Mouse (Mus musculus) inflammation-experienced regulatory T-cells, adult 6 months (primary cell): ENCODE data around the gene Ly6g6c. TPM values are rescaled to one million over a fixed set of nuclear protein-coding genes. Genes with fewer than 3 reads are reported as not detected.
"Not testable (repeated sequence)": the region's sequence is repeated elsewhere in the genome, so short reads cannot be mapped to it uniquely, and the experiment has no call there.

ENCODE experiments used
- ATAC-seq: one replicate; pipeline ENCODE4 v1.8.0; 2017
- polyA plus RNA-seq, 3 experiments: library from polyadenylated mRNA; unstranded; fragments of 100-300 nt; shearing (Covaris generic); gene quantifications; one replicate each; pipeline ENCODE4 v1.2.1; 2017

Gene Ly6g6c
- polyA plus RNA-seq, 3 experiments from 2014 or later, result not detected

DNA sequence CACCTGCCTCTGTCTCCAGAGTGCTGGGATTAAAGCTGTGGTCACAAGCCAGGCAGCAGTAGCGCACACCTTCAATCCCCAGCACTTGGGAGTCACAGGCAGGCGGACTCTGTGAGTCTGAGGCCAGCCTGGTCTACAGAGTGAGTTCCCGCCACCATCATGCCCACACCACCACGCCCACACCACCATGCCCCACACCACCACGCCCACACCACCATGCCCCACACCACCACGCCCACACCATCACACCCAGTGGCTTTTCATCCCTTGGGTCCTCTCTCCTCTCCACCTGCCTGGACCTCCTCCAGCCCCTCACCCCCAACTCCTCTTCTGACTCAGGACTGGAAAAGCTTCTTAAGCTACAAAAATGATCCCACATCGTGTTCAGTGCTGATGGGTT is 33.3 kb upstream of the Ly6g6c start:
- no peak for ATAC-seq

DNA sequence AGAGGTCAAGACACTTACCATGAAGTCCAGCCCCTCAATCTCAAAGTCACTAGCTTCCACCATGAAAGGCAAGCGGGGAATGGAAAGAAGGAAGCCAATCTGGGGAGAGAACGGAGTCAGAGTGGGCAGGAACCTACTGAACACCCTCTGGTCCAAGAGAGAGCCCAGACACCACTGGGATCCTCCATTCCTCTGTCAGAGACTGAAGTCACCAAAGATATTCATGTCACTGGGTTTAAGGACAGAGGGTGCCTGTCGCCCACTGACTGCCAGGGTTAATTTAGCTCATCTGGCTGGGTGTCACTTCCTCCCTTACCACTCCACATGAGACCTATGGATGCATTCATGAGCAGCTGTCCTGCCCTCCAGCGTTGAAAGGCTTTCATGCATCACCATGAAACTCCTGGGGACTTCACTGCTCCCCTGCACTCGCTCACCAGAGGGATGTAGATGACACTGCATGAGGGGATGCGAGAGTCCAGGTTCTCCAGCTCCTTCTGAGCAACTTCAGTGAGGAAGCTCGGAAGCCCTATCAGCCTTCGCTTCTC is 32.8 kb upstream of the Ly6g6c start:
- ATAC-seq, result no peak

DNA sequence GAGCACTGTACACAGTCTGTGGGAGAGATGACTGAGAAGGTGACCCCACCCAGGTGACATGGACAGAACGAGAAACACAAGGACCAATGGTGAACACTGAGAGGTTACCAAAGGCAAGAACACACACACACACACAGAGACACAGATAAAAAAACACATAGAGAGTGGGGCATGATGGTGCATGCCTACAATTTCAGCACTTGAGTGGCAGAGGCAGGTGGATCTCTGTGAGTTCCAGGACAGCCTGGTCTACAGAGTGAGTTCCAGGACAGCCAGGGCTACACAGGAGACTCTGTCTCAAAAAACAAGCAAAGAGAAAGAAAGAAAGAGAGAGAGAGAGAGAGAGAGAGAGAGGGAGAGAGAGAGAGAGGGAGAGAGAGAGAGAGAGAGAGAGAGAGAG is 31.5 kb upstream of the Ly6g6c start:
- not testable (repeated sequence) for ATAC-seq

DNA sequence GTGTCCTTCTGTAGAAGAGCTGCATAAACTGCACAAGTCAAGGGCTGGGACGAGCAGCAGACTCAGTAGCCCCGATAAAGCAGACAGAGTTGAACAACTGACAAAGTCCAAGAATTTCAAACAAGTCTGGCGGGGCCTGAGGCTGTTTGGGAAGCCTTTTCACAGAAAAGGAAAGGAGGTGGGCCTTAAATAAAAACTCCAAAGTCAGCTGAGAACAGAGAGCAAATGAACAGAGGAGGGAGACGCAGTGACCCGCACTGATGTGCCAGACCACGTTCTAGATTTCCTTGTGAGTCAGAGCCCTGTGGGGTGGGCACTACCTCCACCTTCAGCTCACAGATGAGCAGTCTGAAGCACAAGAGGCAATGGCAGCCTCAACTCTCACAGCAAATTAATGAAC is 30.3 kb upstream of the Ly6g6c start:
- ATAC-seq, result no peak

DNA sequence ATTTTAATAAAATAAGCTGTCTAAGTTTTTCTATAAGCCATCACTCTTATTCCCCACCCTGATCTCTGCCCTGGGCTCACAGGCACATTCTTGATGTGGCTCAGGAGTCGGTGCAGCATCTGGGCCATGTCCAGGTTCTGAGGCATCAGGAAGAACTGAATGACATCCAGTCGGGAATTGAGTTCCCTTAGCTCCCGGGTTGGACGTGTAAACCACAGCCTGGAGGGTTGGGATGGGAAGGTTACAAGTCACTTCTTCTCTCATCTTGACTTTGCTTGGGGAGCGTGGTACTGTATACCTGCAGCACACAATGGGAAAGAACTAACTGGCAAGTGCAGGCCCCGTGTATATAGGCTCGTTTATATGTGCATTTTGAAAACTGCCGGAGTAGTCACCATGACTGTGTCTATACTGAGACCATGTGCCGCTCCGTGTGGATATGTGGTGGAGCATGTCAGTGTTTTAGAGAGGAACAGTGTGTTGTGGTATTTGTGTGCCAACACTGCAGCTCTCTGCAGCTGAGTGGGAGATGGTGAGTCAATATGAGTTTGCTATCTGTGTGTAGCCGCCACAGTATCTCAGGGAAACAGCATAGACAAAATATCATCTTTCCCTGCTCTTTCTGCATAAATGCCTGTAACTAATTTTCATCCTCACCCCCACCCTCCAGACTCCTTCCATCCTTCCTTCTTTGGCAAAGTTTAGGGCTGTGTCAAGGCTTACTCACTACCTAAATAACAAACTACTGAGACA is 25.9 kb upstream of the Ly6g6c start:
- no peak for ATAC-seq

DNA sequence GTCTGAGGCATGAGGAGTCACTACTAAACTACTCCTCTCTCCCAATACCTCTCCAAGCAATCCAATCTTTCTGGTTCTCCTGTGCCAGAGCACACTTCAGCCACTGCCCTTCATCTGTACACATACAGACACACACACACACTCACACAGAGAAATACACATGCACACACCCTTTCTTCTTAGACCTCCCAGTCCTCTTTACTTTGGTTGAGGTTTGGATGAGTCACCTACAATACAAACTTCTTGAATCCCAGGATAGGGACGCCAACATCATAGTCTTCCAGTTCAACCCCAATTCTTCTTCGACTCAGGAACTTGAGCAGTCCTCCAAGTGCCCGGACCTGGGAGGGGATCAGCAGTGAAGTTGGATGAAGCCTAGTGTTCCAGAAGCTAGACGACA is 21.4 kb upstream of the Ly6g6c start:
- ATAC-seq, result no peak

DNA sequence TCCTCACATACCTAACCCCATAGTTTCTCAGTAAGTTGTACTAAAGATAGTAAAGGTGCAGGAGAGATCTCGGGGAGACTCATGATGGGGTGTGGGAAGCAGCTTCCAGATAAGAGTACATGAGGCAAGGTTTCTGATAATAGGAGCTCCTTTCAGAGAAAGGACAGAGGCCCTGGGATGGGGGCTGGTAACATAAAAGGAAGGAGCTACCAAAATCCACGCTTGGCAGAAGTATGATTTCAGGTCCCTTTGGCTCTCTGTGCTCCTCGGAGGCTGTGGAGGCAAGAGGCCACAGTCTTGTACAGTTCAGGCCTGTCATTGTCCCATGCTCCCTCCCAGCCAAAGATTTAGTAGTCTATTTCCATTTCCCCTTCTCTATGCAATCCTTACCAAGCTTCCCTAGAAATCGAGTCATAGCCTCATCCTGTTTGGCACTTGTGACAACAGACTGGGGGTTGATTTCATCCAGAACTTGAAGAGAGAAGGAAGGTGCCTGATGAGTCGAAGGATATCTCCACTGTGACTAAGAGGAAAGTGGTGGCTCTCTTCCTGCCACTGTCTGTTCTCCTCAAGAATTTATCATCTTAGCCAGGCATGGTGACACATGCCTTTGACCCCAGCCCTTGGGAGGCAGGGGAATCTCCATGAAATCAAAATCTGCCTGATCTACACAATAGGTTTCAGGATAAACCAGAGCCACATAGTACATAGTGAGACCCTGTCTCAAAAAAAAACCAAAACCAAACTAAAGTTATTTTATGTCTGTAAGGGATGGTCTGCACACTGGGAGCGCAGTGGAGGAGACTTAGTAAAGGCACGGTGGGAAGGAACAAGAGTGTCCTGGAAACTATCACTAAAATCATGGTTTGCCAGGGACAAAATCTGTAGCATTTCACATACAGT is 20.0 kb upstream of the Ly6g6c start:
- ATAC-seq, result no peak

DNA sequence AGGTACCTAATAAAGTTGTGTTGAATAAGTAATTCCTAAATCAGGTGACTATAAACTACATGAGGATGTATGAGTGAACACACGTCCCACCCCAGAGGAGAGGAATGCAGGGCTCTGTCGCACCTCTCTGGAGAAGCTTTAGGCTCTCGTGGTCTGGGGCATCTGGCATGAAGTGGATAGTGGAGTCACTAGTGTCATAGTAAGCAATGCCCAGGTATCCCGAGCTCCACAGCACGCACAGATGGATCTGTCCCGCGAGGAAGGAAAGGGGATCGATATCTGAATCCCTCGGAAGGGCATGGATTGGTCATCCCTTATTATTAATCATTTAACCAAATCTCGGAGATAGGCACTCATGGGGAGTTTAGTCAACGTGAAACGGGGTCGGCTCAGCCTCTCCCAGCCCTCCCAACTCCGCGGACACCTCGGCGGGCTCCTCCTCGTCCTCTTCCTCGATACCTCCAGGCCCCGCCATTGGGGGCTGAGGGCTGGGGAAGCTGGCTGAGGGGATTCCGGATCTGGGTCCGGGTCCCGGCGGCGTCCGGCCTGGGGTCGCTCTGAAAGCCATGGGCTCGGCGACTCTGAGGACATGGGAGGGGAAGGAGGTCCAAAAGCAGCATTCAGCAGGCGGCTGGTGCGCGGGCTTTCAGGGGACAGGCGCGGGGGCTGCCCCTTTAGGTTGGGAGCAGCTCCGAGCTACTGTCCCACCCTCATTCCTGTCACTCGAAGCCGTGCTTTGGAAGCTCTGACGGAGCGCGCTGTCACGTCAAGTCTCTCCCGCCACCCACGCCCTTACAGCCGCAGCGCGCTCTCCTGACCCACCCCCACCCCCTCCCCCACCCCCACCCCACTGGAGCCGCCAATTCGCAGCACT is 19.1 kb upstream of the Ly6g6c start:
- ATAC-seq, result no peak

DNA sequence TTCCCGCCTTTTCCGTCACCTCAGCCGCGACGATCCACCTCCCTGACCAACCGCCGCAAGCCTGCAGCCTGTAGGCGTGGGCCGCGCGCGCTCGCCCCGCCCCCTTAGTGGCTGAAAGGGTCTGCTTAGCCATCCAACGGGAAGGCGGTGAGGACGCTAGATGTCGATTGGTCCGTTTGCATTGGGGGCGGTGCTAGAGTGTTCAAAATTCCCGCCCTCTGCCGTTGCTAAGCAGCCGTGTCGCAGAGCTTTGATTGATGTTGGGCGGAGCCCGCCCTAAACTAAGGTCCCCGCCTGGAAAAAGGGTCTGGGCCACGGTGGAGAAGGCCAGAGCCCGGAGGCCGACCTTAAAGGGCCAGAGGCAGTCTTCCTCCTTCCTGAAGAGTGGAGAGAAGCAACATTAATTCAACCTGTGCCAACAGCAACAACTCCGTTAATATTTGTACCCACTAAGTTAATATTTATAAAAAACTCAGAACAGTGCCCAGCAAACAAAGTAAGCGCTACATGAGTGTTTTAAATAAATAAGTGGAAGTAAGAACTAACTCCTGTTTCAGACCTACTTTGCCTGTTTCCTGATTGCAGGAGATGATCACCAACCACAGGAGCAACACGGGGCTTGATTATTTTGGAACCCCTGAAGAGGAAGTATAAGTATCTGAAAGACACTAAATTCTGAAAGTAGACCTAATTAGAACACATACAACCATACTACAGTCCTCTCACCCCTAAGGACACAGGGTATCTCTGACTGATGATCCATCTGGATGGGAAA is 18.3 kb upstream of the Ly6g6c start, which contains the start of gene Msh5:
TSS of gene Msh5 (minus strand) at position 65 of the 775 bp plus-strand sequence.
- ATAC-seq, result peak; percentile 87

DNA sequence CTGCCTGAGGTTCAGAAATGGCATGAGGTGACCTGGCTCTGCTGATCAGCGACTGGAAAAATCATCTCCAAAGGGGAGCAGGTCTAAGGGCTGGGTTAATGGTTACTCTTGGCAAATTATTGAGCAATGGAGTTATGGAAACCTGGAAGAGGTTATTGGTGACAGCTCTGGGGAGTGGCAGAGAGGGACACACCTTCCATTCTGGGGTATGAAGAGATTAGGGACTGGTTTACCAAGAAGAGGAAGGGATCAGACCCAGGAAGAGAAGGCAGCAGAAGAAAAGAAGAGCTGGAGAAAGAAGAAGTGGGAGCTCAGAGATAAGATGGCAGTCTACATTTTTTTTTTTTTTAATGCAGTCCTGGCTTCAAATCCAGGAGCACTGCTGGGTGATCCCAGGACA is 17.5 kb upstream of the Ly6g6c start:
- no peak for ATAC-seq

DNA sequence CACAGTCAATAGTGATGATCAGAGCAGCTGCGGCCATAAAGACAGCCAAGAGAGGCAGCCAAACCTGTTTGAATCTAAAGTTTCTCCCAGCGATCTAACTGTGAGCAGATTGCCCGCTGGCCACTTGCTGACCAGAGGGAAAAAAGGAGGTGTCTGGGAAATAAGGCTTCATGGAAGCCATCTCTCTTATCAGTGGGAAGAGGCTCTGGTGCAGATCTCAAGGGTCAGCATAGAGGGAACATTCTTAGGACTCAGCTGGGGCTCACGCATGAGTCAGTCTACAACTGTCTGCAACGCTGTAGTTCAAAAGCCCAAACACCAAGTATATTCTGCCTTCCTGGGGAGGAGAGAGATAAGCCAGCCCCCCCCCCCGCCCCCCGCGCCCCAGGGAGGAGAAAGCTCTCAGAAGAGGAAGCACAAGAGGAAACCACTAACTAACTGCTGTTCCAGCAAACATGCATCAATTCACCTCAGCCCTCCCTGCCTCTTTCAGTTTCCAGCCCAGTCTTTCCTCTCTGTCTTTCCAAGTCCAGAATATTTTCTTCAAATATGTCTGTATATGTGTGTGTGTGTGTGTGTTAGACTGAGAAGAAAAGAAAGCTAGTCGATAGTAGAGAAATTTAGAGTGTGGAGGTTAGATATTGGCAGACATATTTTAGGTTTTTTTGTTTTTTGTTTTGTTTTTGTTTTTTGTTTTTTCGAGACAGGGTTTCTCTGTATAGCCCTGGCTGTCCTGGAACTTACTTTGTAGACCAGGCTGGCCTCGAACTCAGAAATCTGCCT is 16.8 kb upstream of the Ly6g6c start:
- ATAC-seq, result peak; percentile 18

DNA sequence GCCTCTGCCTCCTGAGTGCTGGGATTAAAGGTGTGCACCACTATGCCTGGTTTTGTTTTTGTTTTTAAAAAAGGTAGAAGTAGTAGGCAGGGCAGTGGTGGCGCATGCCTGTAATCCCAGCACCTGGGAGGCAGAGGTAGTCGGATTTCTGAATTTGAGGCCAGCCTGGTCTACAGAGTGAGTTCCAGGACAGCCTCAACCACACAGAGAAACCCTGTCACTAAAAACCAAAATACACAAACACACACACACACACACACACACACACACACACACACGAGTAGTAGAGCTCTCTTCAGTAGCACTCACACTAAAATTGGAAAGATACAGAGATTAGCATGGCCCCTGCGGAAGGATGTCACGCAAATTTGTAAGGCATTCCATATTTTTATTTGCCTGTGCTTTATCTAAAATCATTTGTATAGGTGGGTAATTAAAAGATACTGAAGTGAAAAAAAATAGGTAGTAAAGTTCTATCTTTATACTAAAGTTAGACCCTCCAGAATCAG is 16.2 kb upstream of the Ly6g6c start:
- ATAC-seq, result no peak

DNA sequence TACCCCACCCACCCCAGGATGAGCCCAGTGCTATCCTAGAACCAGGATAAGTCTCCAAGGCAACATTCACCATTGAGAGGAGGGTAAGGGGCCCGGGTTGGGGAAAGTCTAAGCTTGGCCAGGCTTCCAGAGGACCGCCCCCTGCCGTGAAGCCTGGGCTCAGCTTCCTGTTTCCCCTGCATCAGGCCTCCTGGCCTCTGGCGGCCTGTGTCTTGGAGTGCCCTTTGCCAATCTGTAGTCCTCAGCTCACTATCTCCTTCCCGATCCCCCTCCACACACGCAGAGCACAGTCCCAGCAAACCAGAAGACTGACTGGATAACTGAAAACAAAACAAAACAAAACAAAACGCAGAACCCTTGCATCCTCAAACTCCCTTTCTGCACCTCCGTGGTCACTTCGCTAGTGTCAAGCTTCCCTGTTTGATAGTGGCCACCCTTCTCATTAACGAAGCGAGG is 15.6 kb upstream of the Ly6g6c start, which contains the start of gene Clic1:
TSS of gene Clic1 (plus strand) at position 406 of the 456 bp plus-strand sequence.
- no peak for ATAC-seq

DNA sequence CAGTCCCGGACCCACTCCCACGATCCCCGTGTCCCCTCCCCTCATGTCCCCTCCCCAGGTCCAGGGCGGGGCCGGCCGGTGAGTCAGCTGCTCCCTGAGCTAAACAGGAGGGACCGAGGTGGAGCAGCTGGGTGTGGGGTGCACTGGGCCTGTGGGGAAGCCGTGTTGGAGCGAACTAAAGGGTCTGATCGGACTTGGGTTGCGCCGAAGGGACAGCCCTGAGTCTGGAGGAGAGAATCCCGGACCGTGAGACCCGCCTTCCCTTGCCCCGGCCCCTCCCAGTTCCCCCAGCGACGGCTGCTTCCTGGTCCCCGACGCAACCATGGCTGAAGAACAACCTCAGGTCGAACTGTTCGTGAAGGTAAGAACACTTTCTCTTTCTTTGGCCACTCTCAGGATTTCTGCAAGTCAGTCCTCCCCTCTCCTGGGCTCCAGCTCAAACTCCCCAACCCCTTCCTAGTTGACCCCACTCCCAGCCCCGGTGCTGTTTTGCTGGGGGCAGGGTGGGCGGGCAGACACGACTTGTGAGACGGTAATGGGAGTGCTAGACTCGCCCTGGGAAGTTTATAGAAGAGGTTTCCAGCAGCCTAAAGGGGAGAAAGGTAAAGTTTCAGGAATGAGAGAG is 14.9 kb upstream of the Ly6g6c start:
- ATAC-seq, result no peak

DNA sequence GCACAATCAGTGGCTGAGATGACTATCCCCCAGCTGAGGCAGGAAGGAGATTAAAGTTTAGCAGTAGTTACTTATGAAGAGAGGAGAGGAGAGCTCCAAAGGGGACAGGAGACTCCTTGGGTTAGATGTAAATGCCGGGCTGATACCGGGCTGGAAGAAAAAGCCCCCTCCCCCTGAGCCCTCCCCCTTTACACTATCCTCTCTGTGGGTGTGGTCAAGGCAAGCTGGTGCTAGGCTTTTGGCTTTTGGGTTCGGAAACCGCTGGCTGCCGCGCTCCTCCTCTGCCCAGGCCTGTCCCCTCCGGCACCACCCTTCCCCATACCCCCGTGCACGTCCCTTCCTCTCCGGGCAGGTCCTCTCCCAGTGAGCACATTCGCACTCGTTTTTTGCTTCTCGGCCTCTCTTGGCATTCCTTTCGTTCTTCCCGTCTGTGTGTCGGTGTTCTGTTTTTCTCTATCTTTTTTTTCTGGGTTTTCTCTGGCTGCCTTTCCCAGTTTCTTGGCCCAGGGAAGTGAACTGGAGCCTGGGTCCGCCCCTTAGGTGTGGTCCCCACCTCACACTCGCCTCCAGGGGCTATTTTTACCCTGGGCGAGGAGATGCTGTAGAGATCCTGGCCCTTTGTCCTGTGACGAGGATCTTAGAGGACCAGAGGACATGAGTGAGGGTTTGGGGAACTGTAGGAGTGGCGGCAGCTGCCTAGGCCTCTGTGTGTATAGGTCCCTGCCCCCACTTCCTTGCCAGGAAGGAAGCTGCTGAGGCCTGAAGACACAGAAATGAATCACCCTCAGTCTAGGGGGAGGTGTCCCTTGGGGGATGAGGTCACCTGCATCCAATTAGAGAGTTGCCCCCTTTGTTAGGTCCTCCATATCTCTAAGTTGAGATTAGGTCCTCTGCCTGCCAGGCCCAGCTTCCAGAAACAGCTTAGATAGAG is 13.8 kb upstream of the Ly6g6c start:
- peak; percentile 82 for ATAC-seq

DNA sequence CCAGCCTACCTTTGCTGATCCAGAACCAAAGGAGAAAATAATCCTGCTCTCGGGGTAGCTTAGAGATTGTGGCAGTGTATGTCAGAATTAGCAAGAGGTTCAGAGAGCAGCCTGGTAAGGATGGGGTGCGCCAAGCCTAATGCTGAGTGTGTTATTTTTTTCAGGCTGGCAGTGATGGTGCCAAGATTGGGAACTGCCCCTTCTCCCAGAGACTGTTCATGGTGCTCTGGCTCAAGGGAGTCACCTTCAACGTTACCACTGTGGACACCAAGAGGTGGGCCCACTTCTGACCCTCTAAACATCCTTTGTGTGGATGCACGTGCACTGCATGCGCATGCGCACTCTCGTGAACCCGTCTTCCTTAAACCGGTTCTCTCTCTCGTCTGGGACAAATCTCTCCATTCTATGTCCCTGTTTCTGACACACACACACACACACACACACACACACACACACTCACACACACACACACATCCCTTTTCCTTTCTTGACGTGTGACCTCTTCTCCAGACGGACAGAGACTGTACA is 12.9 kb upstream of the Ly6g6c start:
- ATAC-seq, result no peak

DNA sequence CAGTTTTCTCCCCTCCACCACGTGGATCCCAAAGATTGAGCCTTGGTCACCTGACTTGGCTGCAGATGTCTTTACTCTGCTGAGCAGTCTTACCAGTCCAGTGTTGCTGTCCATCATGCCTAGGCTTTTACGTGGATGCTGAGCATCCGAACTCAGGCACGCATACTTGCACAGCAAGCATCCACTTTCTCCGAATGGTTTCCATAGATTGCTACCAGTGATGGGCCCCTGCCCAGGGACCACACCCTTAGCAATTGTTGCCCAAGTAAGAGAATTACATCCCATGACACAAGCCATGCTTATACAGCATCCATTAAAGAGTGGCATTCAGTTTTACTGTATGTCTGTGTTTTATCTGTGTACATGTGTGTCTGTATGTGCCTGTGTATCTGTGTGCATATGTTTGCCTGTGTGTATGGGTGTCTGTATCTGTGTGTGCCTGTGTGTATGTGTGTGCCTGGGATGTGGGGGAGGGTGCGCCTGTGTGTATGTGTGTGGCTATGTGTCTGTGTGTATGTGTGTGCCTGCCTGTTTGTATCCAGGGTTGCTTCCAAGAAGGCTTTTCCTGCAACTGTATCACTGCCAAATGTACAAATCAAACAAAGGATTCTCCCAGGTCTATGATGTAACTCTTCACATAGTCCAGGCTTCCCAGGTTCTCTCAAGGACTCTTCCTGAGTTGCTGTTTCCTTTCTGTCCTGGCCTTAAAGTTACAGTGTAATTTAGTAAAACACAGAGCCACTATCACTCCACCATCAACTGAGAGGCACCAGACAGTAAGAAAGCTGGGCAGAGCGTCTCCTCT is 9.3 kb upstream of the Ly6g6c start:
- no peak for ATAC-seq

DNA sequence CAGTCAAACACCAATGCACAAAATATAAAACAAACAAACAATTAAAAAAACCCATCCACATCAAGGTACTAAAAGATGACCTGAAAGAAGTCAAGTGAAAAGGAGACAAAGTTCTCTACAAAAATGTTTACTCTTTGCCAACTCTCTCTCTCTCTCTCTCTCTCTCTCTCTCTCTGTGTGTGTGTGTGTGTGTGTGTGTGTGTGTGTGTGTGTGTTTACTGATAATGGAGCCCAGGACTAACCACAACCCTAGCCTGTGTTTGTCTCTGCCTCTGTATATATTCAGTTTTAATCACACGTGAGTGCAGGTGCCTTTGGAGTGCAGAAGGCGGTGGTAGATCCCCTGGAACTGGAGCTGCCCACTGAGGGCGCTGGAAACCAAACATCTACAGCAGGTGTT is 8.1 kb upstream of the Ly6g6c start:
- ATAC-seq, result no peak
